Mouse (Mus musculus) heart, postnatal 0 days (tissue): ENCODE data around the gene Exoc6. TPM values are rescaled to one million over a fixed set of nuclear protein-coding genes. Genes with fewer than 3 reads are reported as not detected.

Source experiments
- ATAC-seq: fragments of 200-750 bp; cut with Nextera tagmentation; 2 replicates; pipeline ENCODE4 v1.8.0; 2017; ENCODE audit warnings: low read depth, moderate number of reproducible peaks, moderate library complexity; ENCODE audit not compliant: insufficient read depth
- DNase-seq: peaks from one replicate; pipeline ENCODE4 v3.0.0-alpha.2; 2016; ENCODE audit warnings: low spot score
- H3K27ac ChIP-seq: fragments of 300-500 bp; sonication (generic); 2 replicates; pipeline ENCODE4 v1.5.1; 2014; ENCODE audit warnings: low read depth, mild to moderate bottlenecking
- H3K27me3 ChIP-seq: fragments of 300-500 bp; sonication (generic); 2 replicates; pipeline ENCODE4 v1.6.1; 2014; ENCODE audit warnings: low read length, mixed read lengths; ENCODE audit not compliant: control insufficient read depth, insufficient read depth
- H3K36me3 ChIP-seq: fragments of 300-500 bp; sonication (generic); replicated peaks from 2 replicates; pipeline ENCODE4 v1.6.1; 2014; ENCODE audit warnings: low read length, mixed read lengths; ENCODE audit not compliant: control insufficient read depth, insufficient read depth
- H3K4me1 ChIP-seq: fragments of 300-500 bp; sonication (generic); 2 replicates; pipeline ENCODE4 v1.6.1; 2014; ENCODE audit warnings: antibody characterized with exemption; ENCODE audit not compliant: control insufficient read depth, insufficient read depth
- H3K4me2 ChIP-seq: fragments of 300-500 bp; sonication (generic); 2 replicates; pipeline ENCODE4 v1.6.1; 2014; ENCODE audit warnings: low read depth, mild to moderate bottlenecking, low read length, moderate library complexity
- H3K4me3 ChIP-seq: fragments of 300-500 bp; sonication (generic); 2 replicates; pipeline ENCODE4 v1.5.1; 2014; ENCODE audit warnings: low read depth, low read length
- H3K9ac ChIP-seq: fragments of 300-500 bp; sonication (generic); replicated peaks from 2 replicates; pipeline ENCODE4 v1.6.1; 2014; ENCODE audit warnings: low read depth, low read length, mixed read lengths
- H3K9me3 ChIP-seq: fragments of 300-500 bp; sonication (generic); replicated peaks from 2 replicates; pipeline ENCODE4 v1.6.1; 2016; ENCODE audit warnings: low read length; ENCODE audit not compliant: control insufficient read depth
- CTCF ChIP-seq: IDR thresholded peaks from 2 replicates; pipeline ENCODE4 v1.5.1; 2016; ENCODE audit warnings: antibody characterized with exemption, control low read depth, low read depth
- EP300 ChIP-seq: IDR thresholded peaks from 2 replicates; pipeline ENCODE4 v1.6.1; 2016; ENCODE audit warnings: antibody characterized with exemption, low read depth
- WGBS: fragments of 180-500 bp; shearing (Covaris S2); extraction: QIAGEN DNeasy Blood & Tissue Kit; methylation state at CpG from one replicate; pipeline ENCODE4 v1.1.7; 2014; 5-methylcytosine and 5-hydroxymethylcytosine counted together
- polyA plus RNA-seq: library from polyadenylated mRNA; unstranded; fragments of >200 nt; fragmentation: Nextera tagmentation; extraction: Ambion mirVana; gene quantifications from 2 replicates; pipeline ENCODE4 v1.2.1, GENCODE M21; 2015
- total RNA-seq: library from RNA; depleted of rRNA; stranded (reverse); fragments of >200 nt; gene quantifications from 2 replicates; pipeline ENCODE4 v1.2.3, GENCODE M21; 2014; ENCODE audit warnings: low replicate concordance

Gene Exoc6
- total and polyA plus RNA-seq, 2 experiments from 2014 or later, result 20.8 to 24.2 TPM

GRCm38 (mm10) chr19:37537717-37538116 lies 12.5 kb upstream of the Exoc6 start:
- Histone ChIP-seq H3K9ac (no peak overlapping the region), H3K4me2 (no peak overlapping the region), H3K27ac (no peak overlapping the region), H3K36me3 (no peaks in the 10 kb centered on the region), H3K4me3 (no peak overlapping the region), H3K9me3 (no peaks in the 10 kb centered on the region), H3K4me1 (peaks cover 16% of the 10 kb centered on the region), H3K27me3 (no peaks in the 10 kb centered on the region)
- WGBS, result 56% methylated on average over 1 of the region's 1 CpGs
- TF ChIP-seq EP300 (no peak), CTCF (no peak)
- ATAC-seq (no peak), DNase-seq (no peak)

GRCm38 (mm10) chr19:37540201-37540600 lies 10.0 kb upstream of the Exoc6 start:
- 7% methylated on average over 7 of the region's 7 CpGs for WGBS
- Histone ChIP-seq H3K27me3 (no peaks in the 10 kb centered on the region), H3K4me1 (peaks cover 16% of the 10 kb centered on the region), H3K9me3 (no peaks in the 10 kb centered on the region), H3K4me2 (peak overlapping the region; percentile 38), H3K4me3 (no peak overlapping the region), H3K9ac (no peak overlapping the region), H3K36me3 (no peaks in the 10 kb centered on the region), H3K27ac (peak overlapping the region; percentile 41)
- TF ChIP-seq CTCF, result no peak
- 0 out of 2 replicates have a peak, but pooled peaks have one; percentile 53 for TF ChIP-seq EP300
- DNase-seq, result peak; percentile 69
- peak; percentile 48 for ATAC-seq

DNA sequence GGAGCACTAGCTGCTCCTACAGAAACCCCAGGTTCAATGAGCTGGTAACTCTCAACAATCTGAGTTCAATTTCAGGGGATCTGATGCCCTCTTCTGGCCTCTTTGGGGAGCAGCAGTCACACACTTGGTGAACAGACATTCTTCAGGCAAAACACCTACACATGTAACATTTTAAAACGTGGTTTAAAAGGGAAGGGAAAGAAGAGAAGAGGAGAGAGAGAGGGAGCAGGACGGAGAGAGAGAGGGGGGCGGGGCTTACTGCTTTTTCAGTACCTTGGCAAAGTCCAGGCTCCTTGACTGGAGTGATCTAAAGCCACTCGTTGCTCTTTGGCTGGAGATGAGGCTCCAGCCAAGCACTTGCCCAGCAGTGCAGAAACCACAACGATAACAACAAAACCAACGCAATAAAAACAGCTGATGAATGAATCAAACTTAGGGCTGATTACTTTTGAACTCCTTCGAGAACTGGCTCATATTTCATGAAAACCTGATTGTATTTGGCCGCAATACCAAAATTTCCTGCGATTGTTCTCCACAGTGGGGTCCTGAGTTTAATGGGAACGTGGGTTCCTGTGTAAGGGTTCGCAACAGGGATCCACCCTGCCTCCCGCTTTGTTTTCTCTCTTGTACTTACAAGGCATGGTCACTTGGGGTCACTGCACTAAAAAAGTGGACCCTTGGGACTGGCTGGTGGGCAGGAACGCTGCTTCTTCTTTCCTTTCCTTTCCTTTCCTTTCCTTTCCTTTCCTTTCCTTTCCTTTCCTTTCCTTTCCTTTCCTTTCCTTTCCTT lies 6.5 kb upstream of the Exoc6 start:
- H3K9ac ChIP-seq, result no peak overlapping the region
- TF ChIP-seq EP300 (no peak), CTCF (peak; percentile 42)
- no peaks in the 10 kb centered on the region for H3K27me3 ChIP-seq
- ATAC-seq, result peak; percentile 37
- peak overlapping the region; percentile 11; the same call in 1 of the 2 replicates for H3K4me2 ChIP-seq
- H3K27ac ChIP-seq, result no peak overlapping the region
- WGBS, result 43% methylated on average over 13 of the region's 13 CpGs
- H3K9me3 ChIP-seq, result no peaks in the 10 kb centered on the region
- H3K4me3 ChIP-seq, result no peak overlapping the region
- DNase-seq, result no peak
- peaks cover 14% of the 10 kb centered on the region for H3K4me1 ChIP-seq
- no peaks in the 10 kb centered on the region for H3K36me3 ChIP-seq

DNA sequence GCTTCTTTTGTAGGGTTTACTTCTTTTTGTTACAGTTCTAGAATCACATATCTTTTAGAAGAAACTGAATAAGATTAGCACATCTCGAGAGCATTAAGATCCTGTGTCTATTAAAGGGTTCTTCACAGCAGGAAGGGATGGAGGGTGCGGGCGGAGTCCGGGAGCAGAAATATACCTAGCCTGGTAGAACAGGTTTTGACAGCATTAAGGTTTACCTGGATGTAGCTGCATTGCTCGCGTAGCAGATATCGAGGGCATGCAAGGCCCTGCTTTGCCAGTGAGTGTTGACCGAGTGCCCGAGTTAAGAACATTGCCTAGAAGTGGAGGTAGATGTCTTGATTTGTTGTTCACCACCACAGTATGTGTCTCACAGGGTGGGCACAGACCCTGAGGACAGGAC lies 5.7 kb upstream of the Exoc6 start:
- WGBS, result 87% methylated on average over 9 of the region's 9 CpGs
- H3K4me2 ChIP-seq, result no peak overlapping the region
- H3K4me1 ChIP-seq, result peaks cover 7% of the 10 kb centered on the region
- H3K9ac ChIP-seq, result no peak overlapping the region
- H3K9me3 ChIP-seq, result no peaks in the 10 kb centered on the region
- DNase-seq, result no peak
- no peaks in the 10 kb centered on the region for H3K36me3 ChIP-seq
- ATAC-seq, result no peak
- no peak for TF ChIP-seq CTCF
- no peak for TF ChIP-seq EP300
- H3K27ac ChIP-seq, result no peak overlapping the region
- H3K27me3 ChIP-seq, result no peaks in the 10 kb centered on the region
- no peak overlapping the region for H3K4me3 ChIP-seq

DNA sequence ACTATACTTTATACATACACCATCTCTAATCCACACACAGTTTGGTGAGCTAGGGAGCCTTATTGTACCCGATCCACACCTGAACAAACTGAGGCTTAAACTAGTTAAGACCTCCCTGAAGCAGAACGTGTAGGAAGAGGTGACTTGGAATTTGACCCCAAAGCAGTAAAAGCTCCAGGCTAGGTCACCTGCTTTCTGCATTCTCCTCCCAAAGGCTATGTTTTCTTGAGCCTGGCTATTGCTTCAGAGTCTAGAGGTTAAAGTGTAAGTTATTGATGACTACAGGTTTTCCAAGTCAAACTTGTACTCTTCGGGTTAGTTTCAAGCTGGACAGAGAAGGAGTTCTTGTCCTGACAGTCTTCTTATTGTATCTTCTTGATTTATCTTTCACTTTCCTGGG lies 5.0 kb upstream of the Exoc6 start:
- DNase-seq, result no peak
- no peak overlapping the region for H3K4me2 ChIP-seq
- H3K9ac ChIP-seq, result no peak overlapping the region
- ATAC-seq, result no peak
- H3K4me1 ChIP-seq, result peaks cover 1% of the 10 kb centered on the region; the same call in 1 of the 2 replicates
- H3K27ac ChIP-seq, result no peak overlapping the region
- no peaks in the 10 kb centered on the region for H3K36me3 ChIP-seq
- H3K27me3 ChIP-seq, result no peaks in the 10 kb centered on the region
- H3K4me3 ChIP-seq, result no peak overlapping the region
- no peaks in the 10 kb centered on the region for H3K9me3 ChIP-seq
- WGBS, result 66% methylated on average over 3 of the region's 3 CpGs
- TF ChIP-seq EP300, result no peak
- TF ChIP-seq CTCF, result no peak

DNA sequence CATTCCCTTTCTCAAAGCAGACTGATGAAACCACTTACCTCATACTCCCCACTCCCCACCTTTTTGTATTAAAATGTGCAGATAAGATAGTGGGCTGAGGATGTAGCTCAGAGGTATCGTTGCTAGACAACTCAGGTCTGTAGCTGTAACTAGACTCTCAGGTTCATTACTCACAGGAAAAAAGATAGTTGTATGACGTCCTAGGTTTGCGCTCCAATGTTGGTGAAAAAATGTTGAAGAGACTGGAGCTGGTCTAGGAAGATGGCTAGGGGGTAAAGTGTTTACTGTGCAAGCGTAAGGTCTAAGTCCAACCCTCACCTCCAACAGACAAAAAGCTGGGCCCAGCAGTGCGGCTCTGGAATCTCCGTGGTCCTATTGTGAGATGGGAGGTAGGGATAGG lies 4.5 kb upstream of the Exoc6 start:
- no peak overlapping the region for H3K4me3 ChIP-seq
- H3K36me3 ChIP-seq, result no peaks in the 10 kb centered on the region
- no peaks in the 10 kb centered on the region for H3K27me3 ChIP-seq
- no peak overlapping the region for H3K27ac ChIP-seq
- H3K9me3 ChIP-seq, result no peaks in the 10 kb centered on the region
- DNase-seq (no peak), ATAC-seq (no peak)
- H3K4me1 ChIP-seq, result no peaks in the 10 kb centered on the region
- H3K4me2 ChIP-seq, result no peak overlapping the region
- WGBS, result 70% methylated on average over 6 of the region's 6 CpGs
- H3K9ac ChIP-seq, result no peak overlapping the region
- TF ChIP-seq CTCF, result no peak
